Mouse (Mus musculus): ENCODE results near the gene Tfam. TPM values are rescaled to one million over a fixed set of nuclear protein-coding genes. Genes with fewer than 3 reads are reported as not detected.
A peak's percentile ranks its signal among the peaks of the same experiment; 100 is the strongest.

The Tfam gene
- 10 to 100 TPM; 44.9 to 47.2 TPM for total RNA-seq (2021)
- long read RNA-seq, experiment 1, full-length matches to known transcripts = 11 of 15 reads
- long read RNA-seq, experiment 1, partial matches to known transcripts = 1 of 15 reads
- long read RNA-seq, experiment 1, other reads (novel, unspliced or antisense) = 3 of 15 reads
- long read RNA-seq, experiment 2, full-length matches to known transcripts = 27 of 29 reads
- long read RNA-seq, experiment 2, partial matches to known transcripts = 0 of 29 reads
- long read RNA-seq, experiment 2, other reads (novel, unspliced or antisense) = 2 of 29 reads

GRCm38 (mm10) chr10:71238240-71238554 is at the start of gene Tfam:
Gene Tfam (minus strand): TSS chr10:71238280.
- Histone ChIP-seq H3K27ac (peak within 1 kb of the TSS; percentile 95), H3K4me3 (peak within 1 kb of the TSS; percentile 99)
- no peak for DNase-seq (ENCODE audit: low spot score in 2 of 2)
- TF ChIP-seq CTCF (conservative IDR thresholded peaks at IDR 0.05) = no peak

GRCm38 (mm10) chr10:71285126-71285580 is 47.1 kb upstream of the Tfam start, which contains the start of gene Ube2d1:
Gene Ube2d1 (minus strand): TSS chr10:71285262.
- Histone ChIP-seq H3K27ac (peak within 1 kb of the TSS; percentile 97), H3K4me3 (peak within 1 kb of the TSS; percentile 91)
- peak; percentile 91 to 92 for DNase-seq (ENCODE audit: low spot score in 2 of 2)
- peak; percentile 71 for TF ChIP-seq CTCF (conservative IDR thresholded peaks at IDR 0.05)

GRCm38 (mm10) chr10:71284511-71285125 is 46.5 kb upstream of the Tfam start:
- peak overlapping the region; percentile 97 for H3K27ac ChIP-seq
- peak in 1 of 2 experiments; percentile 27 for DNase-seq (ENCODE audit: low spot score in 2 of 2)
- H3K4me3 ChIP-seq = peak overlapping the region; percentile 91
- no peak for TF ChIP-seq CTCF (conservative IDR thresholded peaks at IDR 0.05)

DNA sequence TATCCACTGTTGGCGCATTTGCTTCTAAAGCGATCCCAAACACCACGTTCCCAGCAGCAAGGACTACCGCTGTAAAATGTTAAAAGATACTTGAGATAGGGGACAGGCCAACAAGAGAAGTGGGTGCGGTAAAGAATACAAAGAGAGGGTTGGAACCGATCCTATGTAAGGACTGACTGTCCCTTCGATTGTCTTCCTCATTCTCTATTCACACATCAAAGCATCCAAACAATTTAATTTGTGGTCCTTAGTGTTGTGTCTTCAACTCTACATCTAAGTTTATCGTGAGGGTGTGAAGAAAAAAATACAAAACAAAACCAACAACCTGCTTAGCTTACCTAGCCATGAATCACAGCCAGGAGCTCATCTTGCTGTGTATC is 46.0 kb upstream of the Tfam start:
- TF ChIP-seq CTCF (conservative IDR thresholded peaks at IDR 0.05) = no peak
- H3K27ac ChIP-seq = peak overlapping the region; percentile 97
- no peak for DNase-seq (ENCODE audit: low spot score in 2 of 2)

DNA sequence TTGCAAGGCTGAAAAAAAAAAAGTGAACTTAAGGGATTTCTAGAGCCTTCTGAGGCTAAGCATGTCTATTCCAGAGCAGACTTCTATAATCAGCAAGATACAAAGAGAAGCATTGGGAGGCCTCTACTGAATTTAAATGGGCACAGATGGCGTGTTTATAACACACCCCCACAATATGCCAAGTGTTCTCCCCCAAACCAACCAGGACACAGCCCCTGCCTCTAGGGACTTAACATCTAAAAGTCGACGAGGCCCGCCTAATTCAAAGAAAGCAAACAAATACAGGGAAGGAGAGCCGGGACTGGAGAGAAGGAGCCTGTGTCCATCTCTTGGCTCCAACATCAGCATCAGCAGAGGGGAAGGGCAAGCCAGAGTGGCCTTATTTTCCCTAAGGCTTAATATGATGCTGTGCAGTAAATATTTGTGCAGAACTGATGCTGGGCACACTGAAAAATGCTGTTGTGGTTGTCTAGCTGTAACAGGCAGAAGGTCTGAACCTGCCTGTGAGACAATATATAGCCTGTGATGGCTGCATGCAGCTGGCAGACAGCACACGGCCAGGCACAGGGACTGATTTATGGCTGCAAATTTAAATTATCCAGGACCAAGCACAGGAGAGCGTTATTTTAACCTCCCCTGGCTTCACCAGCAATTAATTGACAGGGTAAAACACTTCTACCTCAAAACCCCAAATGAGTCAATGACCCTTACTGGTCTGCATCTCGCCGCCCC is 35.1 kb upstream of the Tfam start:
- no peak for TF ChIP-seq CTCF (conservative IDR thresholded peaks at IDR 0.05)
- DNase-seq (ENCODE audit: low spot score in 2 of 2) = peak; percentile 41 to 63
- Histone ChIP-seq H3K27ac (peak overlapping the region; percentile 81), H3K4me3 (no peak overlapping the region)

More for the DNA sequence above, 46.0 kb upstream of the Tfam start:
- H3K4me3 ChIP-seq = peak overlapping the region; percentile 91

DNA sequence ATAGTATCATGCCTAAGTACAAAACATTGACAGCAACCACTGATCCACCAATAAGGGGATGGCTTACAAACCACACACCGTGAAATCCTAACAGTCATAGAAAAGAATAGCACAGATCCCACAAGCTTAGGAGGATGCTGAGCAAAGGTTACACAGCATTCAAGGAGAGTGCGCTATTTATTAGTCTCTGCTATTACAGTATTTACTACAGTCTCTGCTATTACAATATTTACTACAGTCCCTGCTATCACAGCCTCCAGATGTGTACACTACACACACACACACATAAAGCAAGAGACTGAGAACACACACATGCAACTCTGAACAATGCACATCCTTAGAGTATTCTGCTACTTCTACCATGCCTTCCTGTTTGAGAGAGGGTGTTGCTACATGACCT is 29.9 kb upstream of the Tfam start:
- Histone ChIP-seq H3K27ac (peak overlapping the region; percentile 51; the same call in 1 of the 2 replicates), H3K4me3 (no peak overlapping the region)
- TF ChIP-seq CTCF (conservative IDR thresholded peaks at IDR 0.05) = no peak
- no peak for DNase-seq (ENCODE audit: low spot score in 2 of 2)

GRCm38 (mm10) chr10:71267511-71267910 is 29.4 kb upstream of the Tfam start:
- no peak for TF ChIP-seq CTCF (conservative IDR thresholded peaks at IDR 0.05)
- H3K4me3 ChIP-seq = no peak overlapping the region
- DNase-seq (ENCODE audit: low spot score in 2 of 2) = peak in 1 of 2 experiments; percentile 31
- peak overlapping the region; percentile 72 for H3K27ac ChIP-seq

GRCm38 (mm10) chr10:71265067-71265466 is 27.0 kb upstream of the Tfam start:
- Histone ChIP-seq H3K4me3 (no peak overlapping the region), H3K27ac (peak overlapping the region; percentile 72)
- TF ChIP-seq CTCF (conservative IDR thresholded peaks at IDR 0.05) = no peak
- DNase-seq (ENCODE audit: low spot score in 2 of 2) = no peak

DNA sequence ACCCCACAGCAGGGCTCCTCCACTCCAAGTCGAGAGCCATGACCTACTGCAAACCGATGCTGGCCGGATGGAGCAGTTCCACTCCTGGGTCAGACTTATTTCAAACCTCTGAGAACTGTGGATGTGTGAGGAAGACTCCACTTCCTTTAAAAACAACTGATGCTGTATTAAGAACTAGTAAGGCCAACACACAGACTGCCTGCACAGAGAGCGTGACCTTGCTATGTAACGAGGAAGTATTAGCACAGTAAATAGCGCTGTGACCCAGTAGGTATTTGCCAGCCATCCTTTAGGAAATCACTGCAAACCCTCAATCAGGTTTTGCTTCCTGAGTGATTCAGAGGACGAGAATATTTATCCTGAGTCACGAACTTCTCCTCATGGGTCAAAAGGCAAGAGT is 23.6 kb upstream of the Tfam start:
- Histone ChIP-seq H3K4me3 (no peak overlapping the region), H3K27ac (no peak overlapping the region)
- no peak for DNase-seq (ENCODE audit: low spot score in 2 of 2)
- TF ChIP-seq CTCF (conservative IDR thresholded peaks at IDR 0.05) = no peak

GRCm38 (mm10) chr10:71258943-71259342 is 20.9 kb upstream of the Tfam start:
- Histone ChIP-seq H3K4me3 (no peak overlapping the region), H3K27ac (no peak overlapping the region)
- TF ChIP-seq CTCF (conservative IDR thresholded peaks at IDR 0.05) = no peak
- no peak for DNase-seq (ENCODE audit: low spot score in 2 of 2)

DNA sequence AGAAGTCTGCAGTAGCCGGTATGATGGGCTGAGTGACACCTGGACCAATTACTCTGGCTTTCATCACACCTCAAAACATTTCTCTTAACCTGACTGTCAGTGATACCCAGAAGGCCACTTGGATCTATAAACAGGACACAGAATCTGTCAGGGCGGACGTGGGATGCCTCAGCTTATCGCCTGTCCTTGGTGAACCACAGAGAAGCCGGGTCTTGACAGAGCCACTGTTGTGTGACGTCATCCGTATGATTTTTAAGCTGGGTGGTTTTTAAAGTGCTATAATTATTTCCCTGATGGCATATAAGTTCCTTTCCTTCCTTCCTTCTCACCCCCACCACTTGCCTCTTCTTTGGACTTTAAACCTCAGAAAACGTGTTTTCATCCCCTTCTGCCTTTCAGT is 20.4 kb upstream of the Tfam start:
- H3K4me3 ChIP-seq = no peak overlapping the region
- no peak overlapping the region for H3K27ac ChIP-seq
- DNase-seq (ENCODE audit: low spot score in 2 of 2) = no peak
- TF ChIP-seq CTCF (conservative IDR thresholded peaks at IDR 0.05) = no peak

- DNase-seq (ENCODE audit: low spot score in 2 of 2) = no peak
- no peak overlapping the region for H3K27ac ChIP-seq
- no peak overlapping the region for H3K4me3 ChIP-seq
- no peak for TF ChIP-seq CTCF (conservative IDR thresholded peaks at IDR 0.05)
Measured at GRCm38 (mm10) chr10:71253147-71253546, 15.1 kb upstream of the Tfam start.

GRCm38 (mm10) chr10:71252421-71252820 is 14.3 kb upstream of the Tfam start:
- no peak overlapping the region for H3K4me3 ChIP-seq
- H3K27ac ChIP-seq = no peak overlapping the region
- DNase-seq (ENCODE audit: low spot score in 2 of 2) = no peak
- TF ChIP-seq CTCF (conservative IDR thresholded peaks at IDR 0.05) = no peak

Measured in layer of hippocampus, adult 2 months (tissue).